Mouse (Mus musculus) G1E (cell line): ENCODE measurements around the gene Plxna1.

ENCODE experiments used
- CTCF ChIP-seq: IDR thresholded peaks from 2 replicates; pipeline ENCODE4 v1.5.1; 2012; ENCODE audit warnings: low read depth, low read length, inconsistent platforms, mixed read lengths
- GATA2 ChIP-seq: IDR thresholded peaks from 2 replicates; pipeline ENCODE4 v1.6.1; 2012; ENCODE audit warnings: low read depth, low read length, inconsistent platforms, borderline replicate concordance

GRCm38 (mm10) chr6:89283095-89283494, 79.3 kb downstream of the Plxna1 start:
- TF ChIP-seq GATA2 (no peak), CTCF (no peak)
